Mouse (Mus musculus) hindbrain, postnatal 0 days (tissue): Measurements from ENCODE around the gene Tnip1. TPM values are rescaled to one million over a fixed set of nuclear protein-coding genes. Genes with fewer than 3 reads are reported as not detected.

Experiments used
- ATAC-seq: fragments of 200-750 bp; cut with Nextera tagmentation; 2 replicates; pipeline ENCODE4 v1.8.0; 2017; ENCODE audit warnings: mild to moderate bottlenecking, moderate TSS enrichment, moderate library complexity
- DNase-seq: peaks from one replicate; pipeline ENCODE4 v3.0.0-alpha.2; 2015; ENCODE audit warnings: low spot score
- H3K27ac ChIP-seq: fragments of 300-500 bp; sonication (generic); 2 replicates; pipeline ENCODE4 v1.5.1; 2014; ENCODE audit warnings: mild to moderate bottlenecking
- H3K27me3 ChIP-seq: fragments of 300-500 bp; sonication (generic); 2 replicates; pipeline ENCODE4 v1.6.1; 2014; ENCODE audit warnings: low read length, mixed read lengths; ENCODE audit not compliant: insufficient read depth
- H3K36me3 ChIP-seq: fragments of 300-500 bp; sonication (generic); 2 replicates; pipeline ENCODE4 v1.6.1; 2014; ENCODE audit warnings: low read length, mixed read lengths; ENCODE audit not compliant: insufficient read depth
- H3K4me1 ChIP-seq: fragments of 300-500 bp; sonication (generic); 2 replicates; pipeline ENCODE4 v1.6.1; 2014; ENCODE audit warnings: antibody characterized with exemption, low read length, mixed read lengths; ENCODE audit not compliant: insufficient read depth
- H3K4me2 ChIP-seq: fragments of 300-500 bp; sonication (generic); 2 replicates; pipeline ENCODE4 v1.6.1; 2014; ENCODE audit warnings: low read depth, mild to moderate bottlenecking, low read length, moderate library complexity, mixed read lengths
- H3K4me3 ChIP-seq: fragments of 300-500 bp; sonication (generic); 2 replicates; pipeline ENCODE4 v1.5.1; 2014; ENCODE audit warnings: low read length
- H3K9ac ChIP-seq: fragments of 300-500 bp; sonication (generic); replicated peaks from 2 replicates; pipeline ENCODE4 v1.6.1; 2014; ENCODE audit warnings: mild to moderate bottlenecking, low read length, moderate library complexity, mixed read lengths
- H3K9me3 ChIP-seq: fragments of 300-500 bp; sonication (generic); 2 replicates; pipeline ENCODE4 v1.6.1; 2016; ENCODE audit warnings: low read length, mixed read lengths
- CTCF ChIP-seq: IDR thresholded peaks from 2 replicates; pipeline ENCODE4 v1.5.1; 2016; ENCODE audit warnings: antibody characterized with exemption, control low read depth, low read depth
- WGBS: fragments of 180-500 bp; shearing (Covaris S2); extraction: QIAGEN DNeasy Blood & Tissue Kit; methylation state at CpG from one replicate; pipeline ENCODE4 v1.1.7; 2014; 5-methylcytosine and 5-hydroxymethylcytosine counted together
- polyA plus RNA-seq: library from polyadenylated mRNA; unstranded; fragments of >200 nt; fragmentation: Nextera tagmentation; extraction: Ambion mirVana; gene quantifications from 2 replicates; pipeline ENCODE4 v1.2.1, GENCODE M21; 2015
- total RNA-seq: library from RNA; depleted of rRNA; stranded (reverse); fragments of >200 nt; gene quantifications from 2 replicates; pipeline ENCODE4 v1.2.3, GENCODE M21; 2014; rRNA removed

Tnip1 gene
- total and polyA plus RNA-seq, 2 experiments from 2014 or later, result 16.7 to 17.1 TPM

- H3K4me3 ChIP-seq, result peak within 1 kb of the TSS; percentile 83
Measured at GRCm38 (mm10) chr11:54866119-54867048, 96.3 kb downstream of the Tnip1 start, which contains the start of gene Hint1. Gene Hint1 (plus strand): TSS chr11:54866383.

GRCm38 (mm10) chr11:54865330-54866085 is 97.2 kb downstream of the Tnip1 start:
- ATAC-seq (no peak), DNase-seq (no peak)
- Histone ChIP-seq H3K4me2 (peak overlapping the region; percentile 60), H3K27ac (peak overlapping the region; percentile 91; the same call in 1 of the 2 replicates), H3K9ac (peak overlapping the region; percentile 96), H3K4me3 (peak overlapping the region; percentile 83), H3K4me1 (no peaks in the 10 kb centered on the region; the same call in 1 of the 2 replicates), H3K27me3 (no peaks in the 10 kb centered on the region), H3K36me3 (peaks cover 7% of the 10 kb centered on the region; the same call in 1 of the 2 replicates), H3K9me3 (no peaks in the 10 kb centered on the region)
- 79% methylated on average over 6 of the region's 6 CpGs for WGBS
- no peak for TF ChIP-seq CTCF

More at GRCm38 (mm10) chr11:54866119-54867048, 96.3 kb downstream of the Tnip1 start, which contains the start of gene Hint1:
- H3K9me3 ChIP-seq, result no peaks in the 10 kb centered on the region
- DNase-seq, result peak; percentile 96
- WGBS, result under 1% methylated on average over 107 of the region's 107 CpGs
- ATAC-seq, result peak; percentile 87
- H3K36me3 ChIP-seq, result peaks cover 8% of the 10 kb centered on the region; the same call in 1 of the 2 replicates
- H3K27me3 ChIP-seq, result no peaks in the 10 kb centered on the region
- H3K27ac ChIP-seq, result peak within 1 kb of the TSS; percentile 91
- H3K9ac ChIP-seq, result peak within 1 kb of the TSS; percentile 96
- no peaks in the 10 kb centered on the region; the same call in 1 of the 2 replicates for H3K4me1 ChIP-seq
- no peak for TF ChIP-seq CTCF
- peak within 1 kb of the TSS; percentile 60 for H3K4me2 ChIP-seq

GRCm38 (mm10) chr11:54862621-54863520 is 99.8 kb downstream of the Tnip1 start:
- no peak overlapping the region for H3K4me3 ChIP-seq
- H3K4me2 ChIP-seq, result no peak overlapping the region
- 44% methylated on average over 10 of the region's 10 CpGs for whole genome bisulfite sequencing
- H3K4me1 ChIP-seq, result no peaks in the 10 kb centered on the region; the same call in 1 of the 2 replicates
- peak; percentile 84 for TF ChIP-seq CTCF
- no peaks in the 10 kb centered on the region for H3K27me3 ChIP-seq
- ATAC-seq, result no peak
- no peaks in the 10 kb centered on the region for H3K36me3 ChIP-seq
- DNase-seq, result peak; percentile 83
- no peaks in the 10 kb centered on the region for H3K9me3 ChIP-seq
- H3K27ac ChIP-seq, result no peak overlapping the region
- no peak overlapping the region for H3K9ac ChIP-seq

- TF ChIP-seq CTCF, result no peak
- Histone ChIP-seq H3K36me3 (no peaks in the 10 kb centered on the region), H3K4me3 (0 out of 2 replicates have a peak overlapping the region, but pooled peaks have one; percentile 57), H3K4me1 (no peaks in the 10 kb centered on the region; the same call in 1 of the 2 replicates), H3K27ac (no peak overlapping the region), H3K4me2 (peak overlapping the region; percentile 90; the same call in 1 of the 2 replicates), H3K9me3 (no peaks in the 10 kb centered on the region), H3K9ac (no peak overlapping the region), H3K27me3 (no peaks in the 10 kb centered on the region)
- ATAC-seq (no peak), DNase-seq (no peak)
- WGBS, result 91% methylated on average over 5 of the region's 5 CpGs
Measured at GRCm38 (mm10) chr11:54861471-54862420, 101.0 kb downstream of the Tnip1 start.

Other genes with a start within 250 kb of the Tnip1 start
- 141 and 144 TPM in 2 replicates for gene Cdc42se2, start 175.2 kb downstream of the Tnip1 start, total RNA-seq
- gene Cdc42se2, start 175.2 kb downstream of the Tnip1 start, polyA plus RNA-seq, result 139 TPM in 2 replicates
- 2.6 and 3.1 TPM in 2 replicates for gene Lyrm7, start 102.0 kb downstream of the Tnip1 start, total RNA-seq
- gene Lyrm7, start 102.0 kb downstream of the Tnip1 start, polyA plus RNA-seq, result 5.1 and 5.7 TPM in 2 replicates
- gene Hint1, start 96.5 kb downstream of the Tnip1 start, total RNA-seq, result 521 and 547 TPM in 2 replicates
- 1,077 and 1,085 TPM in 2 replicates for gene Hint1, start 96.5 kb downstream of the Tnip1 start, polyA plus RNA-seq
- gene Gpx3, start 60.5 kb downstream of the Tnip1 start, total RNA-seq, result 28.5 and 30.5 TPM in 2 replicates
- 78.0 and 78.1 TPM in 2 replicates for gene Gpx3, start 60.5 kb downstream of the Tnip1 start, polyA plus RNA-seq
- gene Anxa6, start 70.5 kb upstream of the Tnip1 start, total RNA-seq, result 83.2 and 86.0 TPM in 2 replicates
- gene Anxa6, start 70.5 kb upstream of the Tnip1 start, polyA plus RNA-seq, result 71.3 and 74.8 TPM in 2 replicates
- 0.65 TPM in 1 of 2 replicates, not detected in the other for gene Ccdc69, start 115.2 kb upstream of the Tnip1 start, total RNA-seq
- 0.56 and 0.78 TPM in 2 replicates for gene Ccdc69, start 115.2 kb upstream of the Tnip1 start, polyA plus RNA-seq
- 45.2 and 48.9 TPM in 2 replicates for gene Gm2a, start 135.2 kb upstream of the Tnip1 start, total RNA-seq
- gene Gm2a, start 135.2 kb upstream of the Tnip1 start, polyA plus RNA-seq, result 67.8 and 72.1 TPM in 2 replicates
- gene Slc36a3, start 188.8 kb upstream of the Tnip1 start, total RNA-seq, result not detected in 2 replicates
- gene Slc36a3, start 188.8 kb upstream of the Tnip1 start, polyA plus RNA-seq, result not detected in 2 replicates
- 0.36 and 0.84 TPM in 2 replicates for gene Slc36a2, start 222.2 kb upstream of the Tnip1 start, total RNA-seq
- 0.78 and 0.94 TPM in 2 replicates for gene Slc36a2, start 222.2 kb upstream of the Tnip1 start, polyA plus RNA-seq
- 35.0 and 37.3 TPM in 2 replicates for gene Slc36a1, start 241.4 kb upstream of the Tnip1 start, total RNA-seq
- 3.8 TPM in 2 replicates for gene Slc36a1, start 241.4 kb upstream of the Tnip1 start, polyA plus RNA-seq